Mouse (Mus musculus) c-Kit-negative CD71-positive TER-119-positive erythroid progenitor cells, embryonic 14.5 days (primary cell): ENCODE results near the gene Prkar2a.

Source experiments
- DNase-seq: peaks from one replicate; pipeline ENCODE4 v3.0.0-alpha.2; 2013; ENCODE audit warnings: low read depth, low spot score

Prkar2a gene

DNA sequence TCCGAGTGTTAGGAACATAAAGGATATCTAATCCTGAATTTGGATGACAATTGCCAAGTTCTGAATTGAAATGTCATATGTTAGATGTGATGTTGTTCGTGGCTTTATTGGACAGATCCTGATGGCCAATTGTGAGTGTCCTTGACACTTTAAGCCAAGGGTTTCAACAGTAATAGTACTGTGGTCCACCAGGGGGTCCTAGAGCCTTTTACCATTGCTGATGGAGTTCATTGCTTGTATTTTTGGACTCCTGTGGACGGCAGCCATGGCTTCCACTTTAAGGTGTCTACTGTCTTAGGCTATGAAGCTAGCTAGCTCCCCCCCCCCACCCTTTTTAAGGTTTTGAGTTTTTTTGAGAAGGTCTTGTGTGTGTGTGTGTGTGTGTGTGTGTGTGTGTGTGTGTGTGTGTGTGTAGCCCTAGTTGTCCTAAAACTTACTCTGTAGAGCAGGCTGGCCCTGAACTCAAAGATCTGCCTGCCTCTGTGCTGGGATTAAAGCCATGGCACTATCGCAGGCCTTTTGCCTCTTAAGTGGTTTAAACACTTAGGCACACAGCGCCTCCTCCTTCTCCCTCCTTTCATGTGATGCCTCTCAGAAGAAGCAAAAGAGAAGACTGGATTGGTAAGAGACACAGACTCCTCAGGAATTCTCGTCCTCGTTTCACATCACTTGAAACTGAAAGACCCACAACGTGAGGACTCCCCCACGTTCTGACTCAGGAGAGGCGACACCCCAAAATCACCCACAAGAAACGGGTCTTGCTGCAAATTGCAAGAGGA, 63.2 kb downstream of the Prkar2a start:
- DNase-seq = no peak

DNA sequence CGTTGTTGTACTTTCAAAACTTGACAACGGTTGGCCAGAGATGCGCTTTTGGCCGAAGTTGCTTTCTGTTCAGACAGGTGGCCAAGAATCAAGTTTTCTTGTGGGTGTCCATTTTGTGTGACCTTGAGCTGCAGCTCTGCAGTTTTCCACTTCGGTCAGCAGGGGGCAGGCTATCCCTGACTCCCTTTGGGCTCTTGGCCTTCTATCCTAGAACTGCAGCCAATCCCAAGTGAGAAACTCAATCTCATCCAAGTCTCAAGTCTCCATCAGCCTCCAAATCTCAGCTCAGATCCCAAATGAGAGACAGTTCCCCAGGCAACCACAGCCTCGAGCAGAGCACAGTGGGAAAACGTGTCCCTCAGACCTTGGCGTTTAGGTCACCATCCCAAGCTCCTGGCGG, 64.2 kb downstream of the Prkar2a start:
- peak; percentile 28 for DNase-seq

DNA sequence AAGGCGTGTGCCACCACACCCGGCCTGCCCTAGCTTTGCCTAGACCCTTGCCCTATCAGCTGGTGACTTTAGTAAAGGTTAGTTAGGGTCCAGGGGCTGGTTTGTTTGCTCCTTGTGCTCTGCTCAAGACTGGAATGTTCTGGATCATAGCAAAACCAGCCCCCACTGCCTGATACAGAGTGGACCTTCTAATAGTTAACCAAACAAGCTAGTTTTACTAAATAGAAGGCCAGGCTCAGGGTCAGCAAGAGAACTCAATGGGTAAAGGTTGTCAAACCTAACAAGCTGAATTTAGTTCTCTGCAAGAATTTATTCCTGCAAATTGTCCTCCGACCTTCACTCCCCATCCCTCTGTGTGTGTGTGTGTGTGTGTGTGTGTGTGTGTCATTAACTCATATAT, 64.9 kb downstream of the Prkar2a start:
- no peak for DNase-seq

DNA sequence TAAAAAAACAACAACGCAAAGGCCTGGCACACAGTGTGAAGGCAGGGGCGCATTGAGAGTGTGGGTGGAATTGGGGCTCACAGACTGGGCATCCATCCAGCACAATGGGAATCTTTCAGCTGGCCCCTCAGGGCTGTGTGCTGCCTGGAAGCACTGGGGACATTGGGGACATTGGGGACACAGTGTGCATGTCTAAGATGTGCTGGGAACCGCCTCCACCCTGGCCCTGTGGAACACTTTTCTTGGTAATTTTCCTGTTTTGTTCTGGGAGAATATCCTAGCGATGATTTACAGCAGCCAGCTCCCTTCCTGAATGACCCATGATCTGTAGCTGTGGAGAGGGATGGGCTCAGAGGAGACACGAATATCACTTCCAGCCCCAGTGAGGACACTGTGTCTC, 65.3 kb downstream of the Prkar2a start:
- no peak for DNase-seq

DNA sequence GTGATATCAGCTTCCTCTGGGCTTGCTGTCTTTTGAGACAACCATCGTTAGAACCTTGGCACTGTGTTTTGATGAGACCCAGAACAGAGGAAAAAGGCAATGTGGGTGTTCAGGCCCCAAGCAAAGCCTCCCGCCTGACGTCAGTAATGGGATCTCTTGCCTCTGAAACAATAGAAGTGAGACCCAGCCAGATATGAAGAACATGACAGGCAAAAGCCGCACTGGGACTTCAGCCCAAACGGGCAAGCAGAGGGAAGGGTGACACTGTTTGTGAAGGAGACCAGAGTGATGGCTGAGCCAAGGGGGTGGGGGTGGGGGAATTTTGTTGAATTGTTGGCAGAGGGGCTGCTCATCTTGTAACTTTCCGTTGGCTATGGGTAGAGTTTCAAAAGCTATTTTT, 68.3 kb downstream of the Prkar2a start:
- no peak for DNase-seq

DNA sequence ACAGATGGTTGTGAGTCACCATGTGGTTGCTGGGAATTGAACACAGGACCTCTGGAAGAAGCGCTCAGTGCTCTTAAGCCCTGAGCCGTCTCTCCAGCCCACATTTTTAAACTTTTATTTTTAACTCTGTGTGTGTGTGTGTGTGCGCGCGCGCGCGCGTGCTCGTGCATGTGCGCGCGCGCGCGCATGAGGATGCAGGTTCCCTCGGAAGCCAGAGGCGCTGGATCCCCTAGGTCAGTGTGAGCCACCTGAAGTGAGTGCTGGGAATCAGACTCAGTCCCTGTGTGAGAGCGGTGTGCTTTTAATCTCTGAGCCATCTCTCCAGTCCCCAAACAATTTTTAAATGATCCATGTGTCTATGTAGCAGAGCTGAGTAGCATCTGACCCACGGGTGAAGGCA, 70.0 kb downstream of the Prkar2a start:
- no peak for DNase-seq

DNA sequence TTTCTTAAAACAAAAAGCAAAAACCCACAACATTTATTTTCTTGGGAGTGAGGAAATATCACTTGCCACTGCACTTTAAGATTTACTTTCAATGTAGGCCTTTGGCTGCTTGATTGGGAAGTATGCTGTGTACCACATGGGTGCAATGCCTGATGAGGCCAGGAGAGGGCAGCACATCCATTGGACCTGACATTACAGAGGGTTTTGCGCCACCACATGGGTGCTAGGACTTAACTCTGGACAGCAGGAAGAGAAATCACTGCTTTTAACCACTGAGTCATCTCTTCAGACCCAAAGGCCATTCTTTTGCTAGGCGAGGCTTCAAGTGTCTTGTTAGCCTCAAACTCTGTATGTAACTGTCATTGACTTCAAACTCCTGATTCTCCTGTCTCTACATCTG, 70.7 kb downstream of the Prkar2a start:
- DNase-seq = peak; percentile 58

DNA sequence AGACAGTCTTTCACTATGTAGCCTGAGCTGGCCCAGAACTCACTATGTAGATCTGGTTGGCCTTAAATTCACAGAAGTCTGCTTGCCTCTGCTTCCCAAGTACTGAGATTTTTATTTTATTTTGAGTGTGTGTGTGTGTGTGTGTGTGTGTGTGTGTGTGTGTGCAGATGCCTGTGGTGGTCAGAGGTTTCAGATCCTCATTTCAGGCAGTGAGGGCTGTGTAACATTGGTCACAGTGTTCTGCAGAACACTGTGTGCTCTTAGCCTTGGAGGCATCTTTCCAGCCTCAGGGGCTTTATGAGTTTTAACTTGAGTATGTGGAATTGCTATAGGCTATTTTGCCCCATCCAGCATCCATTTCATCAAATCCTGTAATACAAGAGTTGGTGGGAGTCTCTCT, 72.4 kb downstream of the Prkar2a start:
- no peak for DNase-seq

DNA sequence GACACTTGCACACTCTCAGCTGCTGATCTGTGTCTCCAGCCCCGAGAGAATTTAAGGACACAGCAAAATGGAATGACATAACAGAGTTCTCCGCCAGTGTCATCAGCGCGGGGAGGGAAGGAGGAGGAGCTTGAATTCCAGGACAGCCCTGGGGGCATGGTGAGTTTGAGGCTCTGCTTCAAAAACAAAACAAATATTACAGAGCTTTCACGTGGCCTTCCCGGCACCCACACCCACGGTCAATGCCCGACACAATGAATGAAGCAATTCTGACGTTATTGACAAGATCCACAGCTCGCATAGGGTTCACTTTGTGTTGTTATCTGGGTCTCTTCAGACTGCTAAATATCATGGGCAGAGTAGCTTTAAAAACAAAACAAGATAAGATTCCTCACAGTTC, 75.9 kb downstream of the Prkar2a start:
- no peak for DNase-seq

DNA sequence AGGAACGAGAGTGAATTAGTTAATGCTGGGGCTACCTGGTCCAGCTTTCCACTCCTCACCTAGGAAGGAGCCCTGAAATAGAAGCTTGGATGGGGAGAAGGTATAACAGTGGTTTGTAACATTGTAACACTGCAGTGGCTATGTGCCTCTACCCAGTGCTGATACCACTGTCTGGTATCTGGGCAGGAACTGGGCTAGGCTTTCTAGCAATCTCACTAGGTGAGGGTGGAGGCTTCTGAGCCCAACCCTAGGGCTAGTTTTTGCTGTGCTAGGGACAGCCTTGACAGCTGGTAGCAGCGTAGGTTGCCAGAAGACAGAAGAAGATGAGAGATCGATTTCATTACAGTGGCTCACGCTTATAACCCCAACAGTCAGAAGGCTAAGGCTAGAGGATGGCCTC, 87.5 kb downstream of the Prkar2a start:
- DNase-seq = no peak

DNA sequence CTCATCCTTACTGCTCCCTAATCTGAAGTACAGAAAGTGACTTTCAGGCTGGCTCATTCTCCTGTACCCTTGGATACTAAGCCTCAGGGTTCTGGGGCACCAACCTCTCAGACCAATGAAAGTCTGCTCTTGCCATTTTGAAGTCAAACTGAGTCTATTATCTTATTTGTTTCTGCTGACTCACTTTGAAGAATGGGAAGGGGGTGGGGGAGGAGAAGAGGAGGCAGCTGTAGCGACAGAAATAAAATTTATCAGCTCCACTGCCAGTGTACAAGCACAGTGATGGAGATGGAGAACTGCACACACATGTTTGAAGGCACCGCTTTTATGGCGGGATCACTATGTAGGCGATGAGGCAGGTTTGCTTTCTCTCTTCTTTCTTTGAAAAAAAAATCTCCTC, 88.2 kb downstream of the Prkar2a start:
- DNase-seq = no peak

DNA sequence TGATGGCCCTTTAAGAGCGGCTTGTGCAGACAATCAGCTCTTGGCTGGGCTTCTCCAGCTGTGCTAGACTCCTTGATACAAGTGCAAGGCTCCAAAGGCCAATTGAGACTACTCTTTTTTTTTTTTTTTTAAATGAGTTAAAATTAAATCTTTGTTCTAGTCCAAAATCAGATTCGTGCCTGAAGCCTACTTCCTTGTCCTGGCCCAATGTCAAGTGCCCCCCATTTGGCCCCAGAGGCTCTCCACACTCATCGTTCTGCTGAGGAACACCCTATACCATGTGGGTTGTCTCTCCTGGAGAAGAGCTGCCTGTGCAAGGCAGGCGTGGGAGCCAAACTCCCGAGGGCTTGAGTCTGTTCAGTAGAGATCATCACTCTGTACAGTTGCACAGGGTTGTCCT, 91.8 kb downstream of the Prkar2a start:
- no peak for DNase-seq

DNA sequence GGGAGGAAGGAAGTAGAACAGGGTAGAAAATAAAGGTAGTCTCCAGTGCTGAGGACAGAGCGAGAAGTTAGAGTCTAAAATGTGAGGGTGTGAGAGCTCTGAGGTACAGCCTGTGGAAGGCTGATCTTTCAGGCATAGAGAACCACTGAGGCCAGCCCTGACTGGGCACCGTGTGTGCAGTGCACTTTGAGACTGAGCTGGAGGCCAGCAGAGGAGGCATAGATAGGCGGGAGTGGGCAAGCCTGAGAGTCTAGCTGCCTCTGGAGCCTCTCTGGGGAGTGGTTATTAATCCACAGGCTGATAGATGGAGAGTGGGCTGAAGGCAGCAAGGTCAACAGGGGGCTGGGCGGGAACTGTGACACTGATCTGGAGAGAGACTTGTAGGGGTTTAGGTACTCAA, 92.8 kb downstream of the Prkar2a start:
- no peak for DNase-seq

DNA sequence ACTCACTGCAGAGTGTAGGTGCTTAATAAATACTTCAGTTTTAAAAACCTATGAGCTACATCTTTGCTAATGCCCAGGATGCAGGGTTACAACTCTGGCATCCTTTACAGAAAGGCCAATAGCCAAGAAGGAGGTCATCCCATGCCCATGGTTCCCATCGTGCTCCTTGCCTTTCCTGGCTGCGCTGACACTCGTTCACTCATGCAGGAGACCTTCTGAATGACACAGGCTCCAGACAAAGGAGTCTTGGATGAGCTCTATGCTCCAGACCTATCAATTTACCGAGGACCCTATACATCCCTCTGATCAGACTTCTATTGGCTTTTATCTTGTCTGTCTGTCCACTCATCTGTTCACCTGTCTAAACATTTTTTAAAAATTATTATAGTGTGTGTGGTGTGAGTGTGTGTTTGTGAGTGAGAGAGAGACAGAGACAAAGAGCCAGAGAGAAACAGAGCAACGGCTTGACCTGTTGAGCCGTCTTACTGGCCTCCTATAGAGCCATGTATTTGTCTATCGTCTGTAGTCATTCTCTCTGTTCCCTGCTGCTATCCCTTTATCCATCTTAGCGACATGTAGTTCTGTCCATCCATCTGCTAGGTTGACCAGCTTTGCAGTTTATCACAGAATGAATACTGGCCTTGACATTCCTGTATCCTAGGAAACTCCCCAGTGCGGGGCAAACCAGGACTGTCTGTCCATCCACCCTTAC, 93.9 kb downstream of the Prkar2a start:
- DNase-seq = no peak

DNA sequence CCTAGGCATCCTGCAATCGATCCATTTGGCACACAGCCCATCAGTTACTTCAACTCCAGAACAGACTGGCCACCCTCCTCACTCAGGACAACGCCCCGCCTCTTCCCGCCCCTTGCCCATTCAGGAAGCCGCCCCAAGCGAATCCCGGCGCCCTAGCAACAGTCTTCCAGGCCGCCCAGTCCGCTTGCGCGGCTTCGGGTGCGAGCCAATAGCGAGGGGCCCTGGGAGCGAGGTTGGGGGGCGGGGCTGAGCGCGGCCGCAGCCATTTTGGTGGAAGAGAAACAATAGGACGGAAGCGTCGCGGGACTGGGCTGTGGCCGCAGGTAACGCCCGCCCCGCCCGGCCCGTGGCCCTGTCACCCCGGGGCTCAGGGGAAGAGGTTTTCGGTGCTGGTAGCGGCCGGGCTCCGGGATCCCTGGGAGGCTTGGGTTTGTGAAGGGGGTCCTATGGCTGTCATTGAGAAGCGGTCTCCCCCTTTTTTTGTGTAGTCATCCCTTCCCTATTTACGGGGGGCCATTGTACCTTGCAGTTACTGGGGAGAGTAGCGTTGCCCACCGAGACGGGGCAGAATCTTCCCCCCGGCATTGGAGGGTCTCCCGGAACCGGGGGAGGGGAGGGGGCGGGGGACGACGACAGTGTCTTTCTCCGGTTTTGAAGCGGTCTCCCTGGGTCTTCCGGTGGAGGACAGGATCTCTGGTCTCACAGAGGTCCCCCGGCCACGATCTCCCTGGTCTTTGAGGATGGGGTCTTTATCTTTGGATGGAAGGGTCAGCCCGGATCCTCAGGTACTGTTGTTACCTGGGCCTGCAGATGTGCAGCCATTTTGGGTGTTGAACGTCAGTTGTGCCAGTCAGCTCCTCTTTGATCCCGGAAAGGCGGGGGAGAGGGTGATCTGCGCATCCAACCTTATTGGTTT, 94.7 kb downstream of the Prkar2a start, which contains the start of gene Ip6k2:
TSS of gene Ip6k2 (plus strand) at position 249 of the 916 bp plus-strand sequence.
- peak; percentile 76 for DNase-seq

DNA sequence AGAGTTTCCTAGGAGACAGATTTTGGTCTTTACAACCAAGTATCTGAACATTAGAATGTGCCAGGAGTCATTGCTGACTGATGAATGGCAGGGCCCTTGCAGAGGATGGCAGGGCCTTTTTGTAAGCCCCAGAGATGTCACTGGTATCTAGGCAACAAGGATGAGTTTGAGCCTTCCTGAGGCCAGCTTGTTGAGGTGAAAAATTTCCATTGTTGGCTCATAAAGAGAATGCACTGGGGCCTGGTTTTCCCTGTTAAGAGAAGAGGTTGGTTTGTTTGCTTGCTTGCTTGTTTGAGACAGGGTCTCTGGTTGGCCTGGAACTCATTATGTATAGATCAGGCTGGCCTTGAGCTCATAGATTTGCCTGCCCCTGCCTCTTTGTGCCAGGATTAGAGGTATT, 96.3 kb downstream of the Prkar2a start:
- DNase-seq = no peak

DNA sequence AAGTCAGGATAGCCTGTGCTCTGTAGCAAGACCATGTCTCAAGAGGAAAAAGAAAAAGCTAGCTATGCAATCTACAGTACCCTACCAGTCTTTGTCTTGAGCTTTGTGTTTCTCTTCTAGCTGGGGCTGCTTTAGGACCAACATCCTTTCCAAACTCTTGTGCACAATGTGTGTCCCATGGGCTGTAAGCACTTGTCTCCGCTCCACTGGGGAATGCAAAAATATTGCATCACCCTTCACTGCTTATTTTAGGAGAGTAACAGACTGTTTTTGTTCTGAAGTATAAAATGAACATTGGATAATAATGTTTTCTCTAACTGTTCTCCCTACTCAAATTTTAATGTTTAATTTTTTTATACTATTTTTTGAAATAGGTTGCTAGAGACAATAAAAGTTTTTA, 97.4 kb downstream of the Prkar2a start:
- no peak for DNase-seq

DNA sequence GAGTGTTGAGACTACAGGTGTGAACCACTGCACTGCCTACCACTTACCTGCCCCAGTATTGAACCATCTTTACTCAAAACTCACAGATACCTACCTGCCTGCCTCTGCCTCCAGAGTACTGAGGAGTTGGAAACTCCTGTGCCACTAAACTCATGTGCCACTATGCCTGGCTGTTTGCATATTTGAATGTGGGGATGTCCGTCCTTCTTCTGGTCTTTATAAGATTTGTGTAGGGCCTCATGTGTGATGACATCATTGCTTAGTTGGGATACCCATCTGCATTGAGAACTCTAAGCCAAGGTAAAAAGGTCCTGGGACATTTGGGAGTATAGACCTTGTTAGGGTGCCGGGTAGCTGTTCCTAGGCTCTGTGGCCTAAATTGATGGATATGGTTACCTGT, 98.0 kb downstream of the Prkar2a start:
- no peak for DNase-seq

DNA sequence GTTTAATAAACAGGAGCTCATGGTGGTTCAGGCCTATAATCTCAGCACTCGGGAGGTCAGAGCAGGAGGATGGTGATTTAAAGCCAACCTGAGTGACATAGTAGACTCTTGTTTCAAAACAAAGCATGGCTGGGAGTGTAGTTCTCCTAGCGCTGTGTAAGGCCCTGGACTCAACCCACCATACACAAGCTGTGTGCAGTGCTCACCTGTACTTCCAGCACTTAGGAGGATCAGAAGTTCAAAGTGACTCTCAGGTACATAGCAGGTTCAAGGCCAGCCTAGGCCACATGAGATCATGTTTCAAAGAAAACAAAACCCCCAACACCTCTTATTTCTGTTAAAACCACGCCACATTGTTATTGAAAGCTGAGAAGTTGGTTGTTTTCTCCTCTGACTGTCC, 99.6 kb downstream of the Prkar2a start:
- DNase-seq = no peak

DNA sequence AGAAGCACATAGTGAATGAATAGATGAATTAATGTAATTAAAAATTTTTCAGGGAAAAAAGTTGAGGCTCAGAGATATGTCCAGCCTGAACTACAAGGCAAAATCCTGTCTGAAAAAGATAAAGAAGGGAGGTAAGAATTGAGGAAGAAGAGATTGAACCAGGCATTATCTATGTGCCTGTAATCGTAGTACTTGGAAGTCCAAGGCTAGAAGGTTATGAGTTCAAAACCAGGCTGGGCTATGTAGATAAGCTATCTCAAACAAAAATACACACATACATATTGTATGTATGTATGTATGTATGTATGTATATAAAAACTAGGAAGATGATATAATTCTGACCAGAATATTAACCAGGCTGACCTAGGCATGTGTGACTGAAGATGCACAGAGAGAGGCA, 103.2 kb downstream of the Prkar2a start:
- DNase-seq = no peak

DNA sequence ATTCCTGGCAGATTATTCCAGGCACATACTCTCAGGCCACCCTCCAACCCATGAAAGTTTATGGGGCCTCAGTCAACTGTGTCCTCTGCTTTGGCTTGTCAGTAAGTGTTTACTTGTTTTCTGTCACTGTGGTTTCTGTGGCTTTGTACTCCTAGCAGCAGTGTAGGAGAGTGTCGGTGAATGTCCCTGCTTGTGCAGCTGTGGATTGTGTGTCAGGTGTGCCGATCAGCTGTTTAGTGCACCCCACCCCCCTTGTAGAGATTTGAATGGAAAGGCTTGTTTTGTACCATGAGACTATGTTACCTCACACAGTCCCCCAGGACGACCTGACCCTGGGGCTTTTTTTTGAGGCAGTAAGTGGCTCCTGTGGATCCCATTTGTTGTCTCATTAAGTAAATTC, 103.6 kb downstream of the Prkar2a start:
- no peak for DNase-seq

DNA sequence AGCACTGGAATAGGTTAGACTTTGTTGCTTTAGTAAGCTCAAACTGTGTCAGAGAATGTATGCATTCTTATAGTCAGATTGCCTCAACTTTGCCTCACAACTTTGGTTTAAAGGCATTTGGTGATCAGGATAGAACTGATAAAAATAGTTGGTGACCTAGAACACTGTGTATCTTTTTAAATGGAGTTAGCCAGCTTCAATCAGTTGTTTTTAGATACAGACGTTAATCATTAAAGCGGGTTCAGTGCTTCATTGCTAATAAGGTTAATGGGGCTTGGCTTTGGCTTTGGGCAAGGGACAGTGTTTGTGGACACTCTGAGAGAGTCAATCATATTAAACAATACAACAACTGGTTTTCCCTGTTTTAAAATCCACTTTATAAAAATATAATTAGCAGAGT, 106.2 kb downstream of the Prkar2a start:
- no peak for DNase-seq
